Mouse (Mus musculus) adrenal gland, postnatal 4 days (tissue): ENCODE results near the gene Gm428. TPM values are rescaled to one million over a fixed set of nuclear protein-coding genes. Genes with fewer than 3 reads are reported as not detected.
"Not testable (repeated sequence)": the region's sequence is repeated elsewhere in the genome, so short reads cannot be mapped to it uniquely, and the experiment has no call there.

ENCODE experiments used
- DNase-seq, 2 experiments: peaks; one replicate each; pipeline ENCODE4 v3.0.0; 2021 to 2022; ENCODE audit warnings: low spot score in 2 of 2, mixed read lengths in 2 of 2
- long read RNA-seq, 2 experiments: library from polyadenylated mRNA; stranded (forward); transcript quantifications; one replicate each; pipeline ENCODE4 v2.0.0; 2021
- total RNA-seq, 2 experiments: library from RNA; stranded (reverse); gene quantifications; 2 replicates each; pipeline ENCODE4 v1.2.3; 2021

The Gm428 gene
- total RNA-seq = not detected
- long read RNA-seq, experiment 1 = 0 reads
- long read RNA-seq, experiment 2 = 0 reads

DNA sequence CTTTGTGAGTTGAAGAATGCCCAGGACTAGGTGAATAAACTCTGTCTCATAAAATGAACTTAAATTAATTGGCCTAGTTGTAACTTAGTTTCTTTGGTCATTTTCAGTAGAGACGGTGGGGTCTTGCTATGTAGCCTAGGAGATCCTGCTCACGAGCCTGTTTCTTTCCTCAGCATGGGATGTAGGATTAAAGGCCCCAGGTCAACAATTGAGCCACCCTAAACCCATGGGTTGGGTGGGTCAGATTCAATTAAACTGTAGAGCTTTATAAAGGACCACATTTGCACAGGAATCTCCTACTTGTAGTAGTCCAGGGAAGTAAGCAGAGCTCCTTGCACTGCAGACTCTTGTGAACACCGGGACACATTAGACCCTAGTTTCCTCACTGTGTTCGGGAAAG is at the start of gene Gm428:
Gene Gm428, plus strand, starts transcription at position 301 of the 400 bp plus-strand sequence.
- DNase-seq = not testable (repeated sequence)

DNA sequence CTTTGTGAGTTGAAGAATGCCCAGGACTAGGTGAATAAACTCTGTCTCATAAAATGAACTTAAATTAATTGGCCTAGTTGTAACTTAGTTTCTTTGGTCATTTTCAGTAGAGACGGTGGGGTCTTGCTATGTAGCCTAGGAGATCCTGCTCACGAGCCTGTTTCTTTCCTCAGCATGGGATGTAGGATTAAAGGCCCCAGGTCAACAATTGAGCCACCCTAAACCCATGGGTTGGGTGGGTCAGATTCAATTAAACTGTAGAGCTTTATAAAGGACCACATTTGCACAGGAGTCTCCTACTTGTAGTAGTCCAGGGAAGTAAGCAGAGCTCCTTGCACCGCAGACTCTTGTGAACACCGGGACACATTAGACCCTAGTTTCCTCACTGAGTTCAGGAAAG is 45.5 kb upstream of the Gm428 start, which contains the start of gene Gm11236:
Gene Gm11236, plus strand, starts transcription at position 301 of the 400 bp plus-strand sequence.
- DNase-seq = not testable (repeated sequence)

DNA sequence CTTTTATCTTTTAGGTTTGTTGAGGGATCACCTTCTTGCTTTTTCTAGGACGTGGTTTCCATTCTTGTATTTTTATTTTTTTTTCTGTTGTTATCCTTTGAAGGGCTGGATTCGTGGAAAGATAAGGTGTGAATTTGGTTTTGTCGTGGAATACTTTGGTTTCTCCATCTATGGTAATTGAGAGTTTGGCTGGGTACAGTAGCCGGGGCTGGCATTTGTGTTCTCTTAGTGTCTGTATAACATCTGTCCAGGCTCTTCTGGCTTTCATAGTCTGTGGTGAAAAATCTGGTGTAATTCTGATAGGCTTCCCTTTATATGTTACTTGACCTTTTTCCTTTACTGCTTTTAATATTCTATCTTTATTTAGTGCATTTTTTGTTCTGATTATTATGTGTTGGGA is 21.5 kb upstream of the Gm428 start:
- not testable (repeated sequence) for DNase-seq

DNA sequence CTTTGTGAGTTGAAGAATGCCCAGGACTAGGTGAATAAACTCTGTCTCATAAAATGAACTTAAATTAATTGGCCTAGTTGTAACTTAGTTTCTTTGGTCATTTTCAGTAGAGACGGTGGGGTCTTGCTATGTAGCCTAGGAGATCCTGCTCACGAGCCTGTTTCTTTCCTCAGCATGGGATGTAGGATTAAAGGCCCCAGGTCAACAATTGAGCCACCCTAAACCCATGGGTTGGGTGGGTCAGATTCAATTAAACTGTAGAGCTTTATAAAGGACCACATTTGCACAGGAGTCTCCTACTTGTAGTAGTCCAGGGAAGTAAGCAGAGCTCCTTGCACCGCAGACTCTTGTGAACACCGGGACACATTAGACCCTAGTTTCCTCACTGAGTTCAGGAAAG is 15.3 kb upstream of the Gm428 start, which contains the start of gene Gm11239:
Gene Gm11239, plus strand, starts transcription at position 301 of the 400 bp plus-strand sequence.
- DNase-seq = not testable (repeated sequence)

DNA sequence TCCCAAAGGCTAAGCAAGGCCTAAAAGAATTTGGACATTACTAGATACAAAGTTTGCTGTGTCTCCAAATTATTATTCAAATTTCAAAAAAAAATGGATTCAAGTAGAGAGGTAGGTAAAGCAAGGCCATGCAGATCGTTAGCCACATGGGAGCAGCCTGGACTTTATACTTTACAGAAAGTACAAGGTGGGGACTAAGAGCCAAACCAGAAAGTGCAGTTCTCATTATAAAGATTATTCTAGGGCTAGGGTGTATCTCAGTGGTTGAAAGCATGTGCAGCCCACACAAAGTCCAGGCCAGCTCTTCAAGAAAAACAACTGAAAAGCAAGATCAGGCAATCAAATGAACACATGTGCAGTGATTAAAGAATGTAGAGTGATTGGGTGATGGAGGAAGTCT is 35.4 kb downstream of the Gm428 start:
- DNase-seq = no peak

DNA sequence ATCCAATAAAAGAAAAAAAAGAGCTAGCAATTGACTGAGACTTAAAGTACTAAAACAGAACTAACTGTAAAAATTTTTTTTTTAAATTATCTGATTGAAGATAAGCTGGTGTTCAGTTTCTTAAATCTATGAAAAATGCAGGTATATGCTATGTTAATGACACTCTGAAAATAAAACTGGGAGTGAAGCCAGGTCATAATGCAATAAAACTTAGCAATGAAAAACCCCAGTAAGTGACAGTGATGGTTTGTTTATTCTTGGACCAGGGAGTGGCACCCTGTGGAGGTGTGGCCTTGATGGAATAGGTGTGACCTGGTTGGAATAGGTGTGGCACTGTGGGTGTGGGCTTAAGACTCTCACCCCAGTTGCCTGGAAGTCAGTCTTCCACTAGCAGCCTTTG is 36.5 kb downstream of the Gm428 start:
- no peak for DNase-seq

Other genes starting within 250 kb of the Gm428 start
- not detected for gene Gm11238, start 75.6 kb upstream of the Gm428 start, total RNA-seq
- not detected for gene Gm11237, start 60.5 kb upstream of the Gm428 start, total RNA-seq
- gene Gm11236, start 45.4 kb upstream of the Gm428 start, total RNA-seq = not detected
- gene Gm11239, start 15.2 kb upstream of the Gm428 start, total RNA-seq = not detected
- under 1 TPM; 0.11 to 0.92 TPM for gene Rasef, start 107.5 kb downstream of the Gm428 start, total RNA-seq
- not detected for gene Gm11758, start 192.8 kb downstream of the Gm428 start, total RNA-seq
- gene Gm11757, start 207.6 kb downstream of the Gm428 start, total RNA-seq = not detected
- not detected for gene Gm13871, start 222.4 kb downstream of the Gm428 start, total RNA-seq
- not detected for gene Gm11756, start 237.2 kb downstream of the Gm428 start, total RNA-seq